Mouse (Mus musculus) hindbrain, embryonic 10.5 days (tissue): Measurements from ENCODE around the gene Eif3i. TPM values are rescaled to one million over a fixed set of nuclear protein-coding genes. Genes with fewer than 3 reads are reported as not detected.

Source experiments
- DNase-seq: peaks from one replicate; pipeline ENCODE4 v3.0.0-alpha.2; 2017; ENCODE audit warnings: low spot score
- H3K27ac ChIP-seq: fragments of 300-500 bp; sonication (generic); 2 replicates; pipeline ENCODE4 v1.5.1; 2016; ENCODE audit warnings: mild to moderate bottlenecking, moderate library complexity
- H3K27me3 ChIP-seq: fragments of 300-500 bp; sonication (generic); 2 replicates; pipeline ENCODE4 v1.6.1; 2016; ENCODE audit warnings: mild to moderate bottlenecking; ENCODE audit not compliant: poor library complexity, insufficient read depth, severe bottlenecking
- H3K36me3 ChIP-seq: fragments of 300-500 bp; sonication (generic); 2 replicates; pipeline ENCODE4 v1.6.1; 2016; ENCODE audit warnings: mild to moderate bottlenecking, moderate library complexity
- H3K4me1 ChIP-seq: fragments of 300-500 bp; sonication (generic); replicated peaks from 2 replicates; pipeline ENCODE4 v1.6.1; 2016; ENCODE audit warnings: mild to moderate bottlenecking
- H3K4me3 ChIP-seq: fragments of 300-500 bp; sonication (generic); 2 replicates; pipeline ENCODE4 v1.5.1; 2016; ENCODE audit warnings: mild to moderate bottlenecking, moderate library complexity
- H3K9me3 ChIP-seq: fragments of 300-500 bp; sonication (generic); 2 replicates; pipeline ENCODE4 v1.6.1; 2016; ENCODE audit warnings: mild to moderate bottlenecking, moderate library complexity
- WGBS: fragments of 180-500 bp; shearing (Covaris S2); methylation state at CpG from one replicate; pipeline ENCODE4 v1.1.7; 2016; 5-methylcytosine and 5-hydroxymethylcytosine counted together
- polyA plus RNA-seq: library from polyadenylated mRNA; unstranded; fragments of >200 nt; fragmentation: Nextera tagmentation; extraction: Ambion mirVana; gene quantifications from 2 replicates; pipeline ENCODE4 v1.2.1, GENCODE M21; 2016

The Eif3i gene
- polyA plus RNA-seq, 1 experiment from 2014 or later: 268 TPM

DNA sequence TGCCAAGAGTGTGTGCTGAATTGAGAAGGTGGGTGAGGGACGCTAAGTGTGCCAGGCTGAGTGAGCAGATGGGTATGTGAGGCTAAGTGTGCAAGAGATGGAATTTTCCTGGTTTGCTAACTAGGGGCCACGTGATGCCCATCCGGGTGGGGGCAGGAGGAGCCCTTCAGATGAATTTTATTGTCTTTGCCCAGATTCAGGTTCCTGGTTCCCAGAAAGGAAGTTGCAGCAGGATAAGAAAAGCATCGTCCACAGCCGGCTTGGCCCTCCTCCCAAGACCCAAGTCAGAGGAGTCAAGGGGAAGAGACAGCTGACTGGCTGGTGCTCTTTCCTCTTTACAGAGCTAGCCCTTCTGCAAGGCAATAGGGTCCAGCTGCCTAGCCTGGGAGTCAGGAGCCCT, 22.0 kb downstream of the Eif3i start, which contains the start of gene Fam167b:
TSS of gene Fam167b (minus strand) at position 84 of the 400 bp plus-strand sequence.
- Histone ChIP-seq H3K27me3 (peaks cover 5% of the 10 kb centered on the region; the same call in 1 of the 2 replicates), H3K9me3 (no peaks in the 10 kb centered on the region), H3K36me3 (no peaks in the 10 kb centered on the region), H3K27ac (peak within 1 kb of the TSS; percentile 69; the same call in 1 of the 2 replicates), H3K4me3 (0 out of 2 replicates have a peak within 1 kb of the TSS, but pooled peaks have one; percentile 24), H3K4me1 (peaks cover 16% of the 10 kb centered on the region)
- no peak for DNase-seq
- 82% methylated on average over 5 of the region's 5 CpGs for WGBS

DNA sequence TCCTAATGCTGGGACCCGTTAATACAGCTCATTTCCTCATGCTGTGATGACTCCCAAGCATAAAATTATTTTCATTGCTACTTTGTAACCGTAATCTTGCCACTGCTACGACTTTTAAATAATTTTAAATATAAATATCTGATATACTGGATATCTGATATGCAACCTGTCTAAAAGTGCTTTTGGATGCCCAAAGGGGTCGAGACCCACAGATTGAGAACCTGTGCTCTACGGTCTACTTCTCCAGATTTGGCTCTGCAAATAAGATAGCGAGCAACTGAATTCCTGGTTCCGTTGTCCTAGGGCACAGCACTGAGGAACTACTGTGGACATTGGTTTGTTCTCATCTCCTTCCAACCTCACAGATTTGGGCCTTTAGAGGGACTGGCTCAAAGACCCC, 22.8 kb downstream of the Eif3i start:
- Histone ChIP-seq H3K4me1 (peaks cover 17% of the 10 kb centered on the region), H3K4me3 (no peak overlapping the region), H3K27ac (no peak overlapping the region), H3K9me3 (no peaks in the 10 kb centered on the region), H3K36me3 (no peaks in the 10 kb centered on the region), H3K27me3 (peaks cover 5% of the 10 kb centered on the region; the same call in 1 of the 2 replicates)
- WGBS: 86% methylated on average over 7 of the region's 7 CpGs
- DNase-seq: no peak

DNA sequence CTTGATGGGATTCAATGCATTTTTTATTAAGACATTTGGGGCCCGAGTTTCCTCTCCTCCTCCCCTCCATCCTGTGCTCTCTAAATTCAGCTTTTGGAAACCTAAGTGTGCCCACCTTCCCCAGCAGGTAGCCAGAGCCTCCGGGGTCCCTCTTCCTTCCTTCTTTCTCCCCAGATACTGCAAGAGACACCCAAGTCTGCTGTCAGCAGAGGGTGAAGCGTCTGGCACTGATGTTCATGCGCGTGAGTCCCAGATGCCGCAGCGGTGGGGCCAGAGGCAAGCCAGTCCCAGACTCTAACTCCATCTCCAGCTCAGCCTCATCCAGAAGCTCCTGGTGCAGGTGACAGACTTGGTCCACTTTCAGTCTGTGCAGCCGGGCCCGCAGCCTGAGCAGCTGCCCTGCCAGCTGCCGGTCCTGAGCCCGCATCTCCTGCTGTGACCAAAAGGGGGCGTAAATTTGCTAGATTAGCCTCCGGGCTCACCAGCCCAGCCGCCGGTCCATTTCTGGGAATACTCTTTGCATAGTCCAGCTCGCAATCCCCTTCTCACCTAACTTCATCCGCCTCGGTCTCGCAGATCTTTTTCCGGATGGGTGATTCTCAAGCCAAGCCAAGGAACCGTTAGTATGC, 23.5 kb downstream of the Eif3i start:
- Histone ChIP-seq H3K27me3 (peaks cover 5% of the 10 kb centered on the region; the same call in 1 of the 2 replicates), H3K36me3 (no peaks in the 10 kb centered on the region), H3K27ac (peak overlapping the region; percentile 69), H3K9me3 (no peaks in the 10 kb centered on the region), H3K4me3 (peak overlapping the region; percentile 24), H3K4me1 (peaks cover 17% of the 10 kb centered on the region)
- DNase-seq: peak; percentile 74
- 33% methylated on average over 21 of the region's 21 CpGs for WGBS

DNA sequence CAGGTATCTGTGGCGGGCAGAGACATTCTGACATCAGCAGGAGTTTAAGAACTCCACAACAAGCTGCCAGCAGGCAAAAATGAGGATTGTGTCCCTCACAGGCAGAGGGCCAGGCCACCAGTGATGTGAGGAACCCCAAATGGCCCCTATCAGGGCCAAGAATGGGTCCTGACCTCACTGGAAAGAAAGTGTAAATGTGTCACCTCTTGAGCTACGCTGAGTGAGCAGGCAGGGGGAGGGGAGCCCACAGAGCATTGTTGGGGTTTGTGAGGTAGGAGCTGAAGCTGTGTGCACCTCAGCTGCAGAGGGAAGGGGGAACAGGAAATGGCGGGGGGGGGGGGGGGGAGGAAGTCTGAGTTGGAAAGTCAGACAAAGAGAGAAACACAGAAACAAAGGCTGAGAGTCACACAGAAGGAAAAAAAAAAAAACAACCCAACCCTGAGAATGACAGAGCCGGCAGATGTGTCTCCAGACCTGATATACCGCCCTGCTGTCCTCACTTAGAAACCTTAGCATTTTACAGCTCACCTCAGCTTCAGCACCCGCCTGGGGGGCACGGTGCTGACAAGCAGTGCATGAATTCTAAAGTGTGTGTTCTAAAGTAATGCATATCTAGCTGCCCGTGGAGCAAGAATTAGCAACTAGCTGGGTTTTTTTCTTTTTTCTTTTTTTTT, 25.1 kb downstream of the Eif3i start:
- Histone ChIP-seq H3K27ac (peak overlapping the region; percentile 59; the same call in 1 of the 2 replicates), H3K27me3 (peaks cover 5% of the 10 kb centered on the region; the same call in 1 of the 2 replicates), H3K36me3 (no peaks in the 10 kb centered on the region), H3K9me3 (no peaks in the 10 kb centered on the region), H3K4me1 (peaks cover 17% of the 10 kb centered on the region), H3K4me3 (no peak overlapping the region)
- 61% methylated on average over 7 of the region's 8 CpGs for WGBS
- DNase-seq: no peak

DNA sequence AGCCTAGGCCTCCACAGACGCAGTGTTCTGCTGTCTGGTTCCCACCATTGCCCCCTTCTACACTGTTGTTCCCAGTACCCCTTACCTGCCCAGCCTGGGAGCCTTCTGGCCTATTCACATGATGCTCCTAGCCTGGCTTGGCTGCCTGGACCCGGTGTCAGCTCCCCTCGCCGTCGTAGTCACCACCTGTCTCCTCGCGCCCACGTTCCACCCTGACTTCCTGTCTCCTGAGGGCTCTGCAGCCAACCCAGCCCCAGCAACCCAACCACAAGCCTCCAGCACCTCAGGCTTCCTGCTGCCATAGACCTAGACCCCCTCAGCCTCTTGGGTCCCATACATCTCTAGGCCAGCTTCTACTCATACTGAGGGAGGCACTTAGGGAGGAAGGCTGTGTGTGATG, 27.0 kb downstream of the Eif3i start, which contains the start of gene Lck:
TSS of gene Lck (minus strand) at position 212 of the 400 bp plus-strand sequence.
- 91% methylated on average over 8 of the region's 8 CpGs for WGBS
- H3K27me3 ChIP-seq: peaks cover 5% of the 10 kb centered on the region; the same call in 1 of the 2 replicates

DNA sequence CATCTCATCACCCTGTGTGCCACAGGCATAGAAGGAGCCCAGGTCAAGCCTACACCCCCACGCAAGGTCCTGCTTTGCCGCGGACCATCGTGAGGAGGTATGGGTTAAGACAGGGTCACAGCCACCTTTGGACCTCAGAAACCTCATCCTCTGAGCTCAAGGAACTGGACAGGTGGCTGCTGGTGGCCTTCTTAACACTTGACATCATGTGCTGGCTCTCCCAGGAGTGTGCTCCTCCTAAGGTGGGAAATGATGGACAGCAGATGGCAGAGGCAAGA, 27.4 kb downstream of the Eif3i start:
- H3K4me1 ChIP-seq: peaks cover 17% of the 10 kb centered on the region
- 93% methylated on average over 4 of the region's 4 CpGs for WGBS
- DNase-seq: no peak
- H3K27ac ChIP-seq: 0 out of 2 replicates have a peak overlapping the region, but pooled peaks have one; percentile 12
- H3K36me3 ChIP-seq: no peaks in the 10 kb centered on the region
- H3K27me3 ChIP-seq: peaks cover 3% of the 10 kb centered on the region; the same call in 1 of the 2 replicates
- H3K4me3 ChIP-seq: no peak overlapping the region
- no peaks in the 10 kb centered on the region for H3K9me3 ChIP-seq

More for the DNA sequence above, 27.0 kb downstream of the Eif3i start, which contains the start of gene Lck:
- Histone ChIP-seq H3K4me3 (no peak within 1 kb of the TSS), H3K9me3 (no peaks in the 10 kb centered on the region), H3K36me3 (no peaks in the 10 kb centered on the region), H3K27ac (0 out of 2 replicates have a peak within 1 kb of the TSS, but pooled peaks have one; percentile 12), H3K4me1 (peaks cover 17% of the 10 kb centered on the region)
- DNase-seq: no peak

DNA sequence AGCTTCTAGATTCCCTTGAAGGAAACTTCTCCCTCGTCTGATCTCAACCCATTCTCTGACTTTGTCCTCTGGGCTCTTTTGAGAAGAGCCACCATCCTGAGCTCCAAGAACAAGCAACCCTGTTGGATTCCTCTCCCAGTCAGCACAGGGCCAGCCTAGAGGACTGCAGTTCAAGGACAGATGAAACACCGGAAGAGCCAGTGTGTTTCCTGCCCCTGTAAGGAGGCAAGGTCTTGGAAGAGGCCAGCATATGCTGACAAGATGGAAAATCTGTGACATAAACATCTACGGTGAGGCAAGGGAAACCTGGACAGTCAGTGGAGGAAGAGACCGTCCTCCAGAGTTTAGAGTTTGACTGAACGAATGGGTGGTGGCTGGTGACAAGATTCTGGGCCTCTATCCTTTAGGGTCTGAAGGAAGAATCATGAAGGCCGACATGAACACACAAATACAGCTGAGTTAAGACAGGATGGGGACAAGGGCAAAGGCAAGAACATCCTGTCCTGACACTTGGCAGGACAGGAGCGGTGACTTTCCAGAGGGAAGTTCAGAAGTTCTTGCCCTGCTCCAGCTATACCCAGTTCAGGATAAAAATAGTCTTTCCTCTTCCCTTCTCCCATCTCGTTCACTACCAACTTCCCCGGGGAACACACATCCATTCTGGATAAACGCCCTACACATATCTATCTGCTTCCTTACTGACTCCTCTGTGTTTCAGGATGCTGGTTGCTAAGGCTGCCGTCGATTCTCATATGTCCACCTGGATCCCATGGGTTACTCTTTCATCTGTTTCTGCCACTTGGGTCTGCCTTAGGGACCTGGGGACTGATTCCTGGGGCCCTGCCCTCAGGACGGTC, 28.0 kb downstream of the Eif3i start:
- Histone ChIP-seq H3K27ac (0 out of 2 replicates have a peak overlapping the region, but pooled peaks have one; percentile 12), H3K4me1 (peaks cover 16% of the 10 kb centered on the region), H3K27me3 (no peaks in the 10 kb centered on the region; the same call in 1 of the 2 replicates), H3K4me3 (no peak overlapping the region), H3K9me3 (no peaks in the 10 kb centered on the region), H3K36me3 (no peaks in the 10 kb centered on the region)
- DNase-seq: no peak
- WGBS: 88% methylated on average over 13 of the region's 13 CpGs

DNA sequence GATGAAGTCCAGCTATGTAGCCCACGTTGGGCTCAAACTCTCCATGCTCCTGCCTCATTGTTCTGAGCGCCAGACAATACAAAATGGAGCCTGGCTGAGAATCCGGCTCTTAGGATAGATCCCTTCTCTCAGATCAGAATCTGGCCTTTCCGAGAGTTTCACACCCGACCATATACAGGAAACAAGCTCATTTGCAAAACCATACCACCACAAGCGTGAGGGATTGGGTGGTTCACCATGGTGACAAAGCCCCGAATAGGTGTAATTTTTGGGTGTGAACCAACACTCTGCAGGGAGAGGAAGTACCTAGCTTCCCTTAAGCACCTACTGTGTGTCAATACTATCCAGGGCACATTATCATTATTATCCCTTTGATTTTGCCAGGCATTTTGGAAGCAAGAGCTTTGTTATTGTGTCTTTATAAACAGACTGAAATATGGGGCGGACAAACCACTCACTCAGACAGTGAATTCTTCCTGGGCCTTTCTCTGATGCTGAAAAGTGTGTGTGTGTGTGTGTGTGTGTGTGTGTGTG, 28.8 kb downstream of the Eif3i start:
- H3K27me3 ChIP-seq: no peaks in the 10 kb centered on the region; the same call in 1 of the 2 replicates
- H3K9me3 ChIP-seq: no peaks in the 10 kb centered on the region
- DNase-seq: no peak
- WGBS: 79% methylated on average over 8 of the region's 8 CpGs
- peaks cover 9% of the 10 kb centered on the region for H3K4me1 ChIP-seq
- H3K27ac ChIP-seq: no peak overlapping the region
- no peak overlapping the region for H3K4me3 ChIP-seq
- no peaks in the 10 kb centered on the region for H3K36me3 ChIP-seq

DNA sequence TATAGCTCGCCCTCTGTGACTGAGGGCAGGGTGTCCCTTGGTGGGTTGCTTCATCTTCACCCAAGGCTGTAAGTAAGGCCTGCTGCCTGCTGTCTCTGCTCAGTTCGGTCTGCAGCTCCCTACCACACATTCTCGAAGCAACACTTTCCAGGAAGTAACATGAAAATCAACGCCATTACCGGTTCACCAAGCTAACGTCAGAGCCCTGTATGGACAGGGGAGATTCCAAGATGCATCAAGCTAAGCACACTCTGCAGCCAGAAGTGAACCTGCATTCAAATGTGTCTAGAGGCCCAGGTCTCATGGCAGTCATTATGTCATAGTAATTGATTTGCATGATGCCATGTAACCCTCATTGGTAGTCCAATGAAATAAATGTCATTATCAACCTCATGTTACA, 30.4 kb downstream of the Eif3i start:
- Histone ChIP-seq H3K9me3 (no peaks in the 10 kb centered on the region), H3K27ac (no peak overlapping the region), H3K4me3 (no peak overlapping the region), H3K36me3 (no peaks in the 10 kb centered on the region), H3K27me3 (no peaks in the 10 kb centered on the region), H3K4me1 (peaks cover 3% of the 10 kb centered on the region)
- WGBS: 90% methylated on average over 6 of the region's 6 CpGs
- DNase-seq: no peak

DNA sequence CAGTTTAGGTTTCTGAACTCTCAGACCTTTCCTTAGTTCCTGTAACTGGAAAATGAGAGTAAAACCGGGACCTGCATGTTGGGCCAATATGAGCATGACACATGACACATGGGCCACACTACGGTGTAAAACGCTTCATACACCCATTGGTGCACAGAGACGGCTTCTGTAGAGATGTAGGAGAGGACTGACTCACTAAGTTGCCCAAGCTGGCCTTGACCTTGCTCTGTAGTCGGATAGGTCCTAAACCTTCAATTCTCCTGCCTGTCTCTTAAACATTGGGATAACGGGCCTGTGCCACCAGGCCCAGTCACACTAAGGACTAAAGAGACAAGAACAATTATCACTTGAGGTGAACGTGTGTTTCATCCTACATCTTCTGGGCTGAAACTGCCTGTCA, 32.1 kb downstream of the Eif3i start:
- Histone ChIP-seq H3K4me1 (peaks cover 7% of the 10 kb centered on the region), H3K9me3 (no peaks in the 10 kb centered on the region), H3K36me3 (no peaks in the 10 kb centered on the region), H3K27me3 (no peaks in the 10 kb centered on the region), H3K27ac (no peak overlapping the region), H3K4me3 (no peak overlapping the region)
- no peak for DNase-seq
- WGBS: 87% methylated on average over 7 of the region's 7 CpGs

DNA sequence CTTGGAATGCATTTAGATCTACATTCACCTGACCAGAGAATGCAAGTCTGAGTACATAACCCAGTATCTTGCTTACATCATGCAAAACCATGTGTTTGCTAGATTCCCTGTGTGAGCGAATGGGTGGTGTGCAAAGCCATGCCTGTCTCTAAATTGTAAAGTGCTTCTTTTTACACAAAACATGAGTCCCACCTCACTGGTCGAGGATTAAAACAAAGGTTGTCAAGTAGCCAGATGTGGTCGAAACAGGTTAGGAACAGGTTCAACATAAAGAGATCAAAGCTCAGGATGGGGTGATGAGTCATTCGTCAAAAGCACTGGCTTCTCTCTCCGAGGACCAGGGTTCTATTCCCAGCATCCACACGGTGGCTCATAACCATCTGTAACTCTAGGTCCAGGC, 35.3 kb downstream of the Eif3i start:
- Histone ChIP-seq H3K36me3 (no peaks in the 10 kb centered on the region), H3K27me3 (no peaks in the 10 kb centered on the region), H3K4me3 (no peak overlapping the region), H3K9me3 (no peaks in the 10 kb centered on the region), H3K27ac (no peak overlapping the region), H3K4me1 (peaks cover 9% of the 10 kb centered on the region)
- 84% methylated on average over 6 of the region's 6 CpGs for WGBS
- DNase-seq: no peak

DNA sequence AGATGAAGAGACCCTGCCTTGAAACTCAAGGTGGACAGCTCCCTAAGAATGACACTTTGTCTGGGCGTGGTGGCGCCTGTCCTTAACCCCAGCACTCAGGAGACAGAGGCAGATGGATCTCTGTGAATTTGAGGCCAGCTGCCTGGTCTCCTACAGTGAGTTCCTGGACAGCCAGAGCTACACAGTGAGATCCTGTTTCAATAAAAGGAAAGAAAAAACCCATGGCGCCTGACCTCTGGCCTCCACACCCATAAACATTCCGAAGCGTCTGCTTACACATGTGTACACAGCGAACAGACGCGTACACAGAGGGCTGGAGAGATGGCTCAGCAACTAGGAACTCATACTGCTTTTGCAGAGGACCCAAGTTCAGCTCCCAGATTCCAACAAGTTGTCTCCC, 36.7 kb downstream of the Eif3i start:
- 50% methylated on average over 8 of the region's 8 CpGs for WGBS
- peak; percentile 47 for DNase-seq
- Histone ChIP-seq H3K27ac (no peak overlapping the region), H3K4me3 (no peak overlapping the region), H3K9me3 (no peaks in the 10 kb centered on the region), H3K4me1 (peaks cover 9% of the 10 kb centered on the region), H3K27me3 (no peaks in the 10 kb centered on the region), H3K36me3 (no peaks in the 10 kb centered on the region)
